Mouse (Mus musculus) brain, embryonic 14.5 days (tissue): ENCODE measurements around the gene Akna.

Experiments used
- CTCF ChIP-seq: fragments of 200-500 bp; IDR thresholded peaks from 2 replicates; pipeline ENCODE4 v1.5.1; 2012; ENCODE audit warnings: inconsistent platforms, mild to moderate bottlenecking, moderate library complexity, borderline replicate concordance; ENCODE audit not compliant: insufficient read depth, insufficient read length; ENCODE audit errors: extremely low read depth
- POLR2A ChIP-seq: fragments of 200-500 bp; IDR thresholded peaks from 2 replicates; pipeline ENCODE4 v1.6.1; 2012; ENCODE audit warnings: mild to moderate bottlenecking, inconsistent platforms, borderline replicate concordance; ENCODE audit not compliant: poor library complexity, insufficient read depth, insufficient read length, severe bottlenecking; ENCODE audit errors: extremely low read depth

- TF ChIP-seq CTCF (no peak), POLR2A (no peak)
These were observed 5.1 kb downstream of the Akna start for GRCm38 (mm10) chr4:63397981-63398537.
